Mouse (Mus musculus): Measurements from ENCODE around the gene Agtrap. TPM values are rescaled to one million over a fixed set of nuclear protein-coding genes. Genes with fewer than 3 reads are reported as not detected.
A peak's percentile ranks its signal among the peaks of the same experiment; 100 is the strongest.

Gene Agtrap
- polyA plus RNA-seq, 1 experiment from 2014 or later: 19.6 TPM

DNA sequence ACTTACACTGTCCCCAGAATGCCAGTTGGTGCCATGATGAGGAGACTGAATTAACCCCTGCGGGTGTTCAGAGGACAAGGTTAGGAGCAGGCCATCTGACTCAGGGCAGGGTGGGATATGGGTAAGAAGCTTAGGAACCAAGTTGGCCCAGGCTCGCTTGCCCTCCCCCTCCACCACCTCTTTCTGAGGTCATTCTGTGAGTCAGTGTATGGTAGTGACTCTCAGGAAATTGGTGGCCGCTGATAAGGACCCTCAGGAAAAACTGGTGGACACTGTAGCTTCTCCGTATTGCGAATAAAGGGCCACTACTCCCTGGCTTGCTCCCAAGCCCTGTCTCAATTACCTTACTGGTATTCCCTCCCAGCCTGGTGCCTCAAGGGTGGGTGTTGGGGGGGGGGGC is 21.4 kb upstream of the Agtrap start:
- H3K4me3 ChIP-seq (ENCODE audit: low read length): no peak overlapping the region
- no peaks in the 10 kb centered on the region for H3K27me3 ChIP-seq (replicated peaks; ENCODE audit: control insufficient read depth, insufficient read depth, low read length)
- peaks cover 7% of the 10 kb centered on the region; the same call in 1 of the 2 replicates for H3K4me1 ChIP-seq (ENCODE audit: control insufficient read depth, insufficient read depth, low read length)
- H3K27ac ChIP-seq (ENCODE audit: low read length): no peak overlapping the region
- H3K9me3 ChIP-seq (ENCODE audit: control insufficient read depth, low read length): no peaks in the 10 kb centered on the region
- 72% methylated on average over 5 of the region's 5 CpGs for WGBS
- no peak for ATAC-seq
- no peaks in the 10 kb centered on the region for H3K36me3 ChIP-seq (ENCODE audit: control insufficient read depth, insufficient read depth, low read length)
- no peak overlapping the region for H3K4me2 ChIP-seq (ENCODE audit: low read depth, low read length)
- no peak overlapping the region for H3K9ac ChIP-seq (ENCODE audit: low read depth, low read length)

DNA sequence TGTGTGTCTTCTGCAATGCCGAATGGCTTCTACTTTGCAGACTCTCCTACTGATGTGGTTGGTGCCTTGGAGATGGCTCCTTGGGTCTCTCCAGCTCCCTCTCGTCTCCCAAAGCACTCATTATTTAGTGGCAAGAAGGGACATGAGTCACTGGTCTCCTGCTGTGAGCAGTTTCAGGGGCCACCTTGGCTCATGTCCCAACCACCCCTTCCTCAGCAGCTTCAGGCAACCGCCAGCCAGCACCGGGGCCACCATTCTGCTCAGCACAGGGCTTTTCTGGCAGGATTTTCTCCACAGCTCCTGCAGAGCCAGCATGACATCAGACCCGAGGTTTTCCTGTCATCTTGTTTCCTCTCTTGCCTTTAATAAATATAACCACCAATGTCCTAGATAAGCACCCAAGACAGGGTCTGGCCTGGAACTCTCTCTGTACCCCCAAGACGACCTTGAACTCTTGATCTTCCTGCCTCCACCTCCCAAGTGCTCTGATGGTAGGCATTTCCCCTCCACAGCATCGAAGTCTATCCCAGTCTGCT is 20.8 kb upstream of the Agtrap start:
- Histone ChIP-seq H3K4me3 (ENCODE audit: low read length) (no peak overlapping the region), H3K27ac (ENCODE audit: low read length) (no peak overlapping the region), H3K27me3 (replicated peaks; ENCODE audit: control insufficient read depth, insufficient read depth, low read length) (no peaks in the 10 kb centered on the region), H3K4me2 (ENCODE audit: low read depth, low read length) (no peak overlapping the region), H3K4me1 (ENCODE audit: control insufficient read depth, insufficient read depth, low read length) (peaks cover 7% of the 10 kb centered on the region; the same call in 1 of the 2 replicates), H3K36me3 (ENCODE audit: control insufficient read depth, insufficient read depth, low read length) (no peaks in the 10 kb centered on the region), H3K9ac (ENCODE audit: low read depth, low read length) (no peak overlapping the region), H3K9me3 (ENCODE audit: control insufficient read depth, low read length) (no peaks in the 10 kb centered on the region)
- ATAC-seq: no peak
- WGBS: 55% methylated on average over 7 of the region's 7 CpGs

GRCm38 (mm10) chr4:148107621-148108291 is 19.9 kb upstream of the Agtrap start:
- Histone ChIP-seq H3K27ac (ENCODE audit: low read length) (no peak overlapping the region), H3K4me1 (ENCODE audit: control insufficient read depth, insufficient read depth, low read length) (peaks cover 7% of the 10 kb centered on the region; the same call in 1 of the 2 replicates), H3K4me3 (ENCODE audit: low read length) (no peak overlapping the region), H3K36me3 (ENCODE audit: control insufficient read depth, insufficient read depth, low read length) (no peaks in the 10 kb centered on the region), H3K9ac (ENCODE audit: low read depth, low read length) (no peak overlapping the region), H3K9me3 (ENCODE audit: control insufficient read depth, low read length) (no peaks in the 10 kb centered on the region), H3K4me2 (ENCODE audit: low read depth, low read length) (no peak overlapping the region), H3K27me3 (replicated peaks; ENCODE audit: control insufficient read depth, insufficient read depth, low read length) (no peaks in the 10 kb centered on the region)
- ATAC-seq: peak; percentile 17; the same call in 1 of the 2 replicates
- 39% methylated on average over 22 of the region's 22 CpGs for WGBS

DNA sequence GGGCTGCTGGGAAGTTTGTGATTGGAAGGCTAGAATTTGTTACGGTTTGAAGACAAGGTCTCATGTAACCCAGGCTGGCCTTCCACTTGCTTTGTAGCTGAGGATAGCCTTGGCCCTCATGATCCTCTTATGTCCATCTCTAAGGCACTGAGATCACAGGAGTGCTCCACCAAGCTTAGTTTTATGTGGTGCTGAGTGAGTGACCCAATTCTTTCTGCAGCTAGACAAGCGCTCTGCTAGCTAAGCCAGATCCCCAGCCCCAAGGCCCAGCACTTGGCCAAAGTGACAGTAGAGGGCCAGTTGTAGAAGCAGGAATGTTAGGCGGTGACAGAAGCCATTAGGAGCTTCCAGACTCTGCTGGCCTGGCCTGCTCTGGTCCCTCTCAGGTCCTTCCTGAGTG is 16.3 kb upstream of the Agtrap start:
- Histone ChIP-seq H3K27me3 (replicated peaks; ENCODE audit: control insufficient read depth, insufficient read depth, low read length) (no peaks in the 10 kb centered on the region), H3K4me3 (ENCODE audit: low read length) (no peak overlapping the region), H3K9ac (ENCODE audit: low read depth, low read length) (no peak overlapping the region), H3K4me1 (ENCODE audit: control insufficient read depth, insufficient read depth, low read length) (peaks cover 7% of the 10 kb centered on the region; the same call in 1 of the 2 replicates), H3K27ac (ENCODE audit: low read length) (no peak overlapping the region), H3K36me3 (ENCODE audit: control insufficient read depth, insufficient read depth, low read length) (no peaks in the 10 kb centered on the region), H3K9me3 (ENCODE audit: control insufficient read depth, low read length) (no peaks in the 10 kb centered on the region), H3K4me2 (ENCODE audit: low read depth, low read length) (no peak overlapping the region)
- ATAC-seq: no peak
- 85% methylated on average over 3 of the region's 3 CpGs for WGBS

DNA sequence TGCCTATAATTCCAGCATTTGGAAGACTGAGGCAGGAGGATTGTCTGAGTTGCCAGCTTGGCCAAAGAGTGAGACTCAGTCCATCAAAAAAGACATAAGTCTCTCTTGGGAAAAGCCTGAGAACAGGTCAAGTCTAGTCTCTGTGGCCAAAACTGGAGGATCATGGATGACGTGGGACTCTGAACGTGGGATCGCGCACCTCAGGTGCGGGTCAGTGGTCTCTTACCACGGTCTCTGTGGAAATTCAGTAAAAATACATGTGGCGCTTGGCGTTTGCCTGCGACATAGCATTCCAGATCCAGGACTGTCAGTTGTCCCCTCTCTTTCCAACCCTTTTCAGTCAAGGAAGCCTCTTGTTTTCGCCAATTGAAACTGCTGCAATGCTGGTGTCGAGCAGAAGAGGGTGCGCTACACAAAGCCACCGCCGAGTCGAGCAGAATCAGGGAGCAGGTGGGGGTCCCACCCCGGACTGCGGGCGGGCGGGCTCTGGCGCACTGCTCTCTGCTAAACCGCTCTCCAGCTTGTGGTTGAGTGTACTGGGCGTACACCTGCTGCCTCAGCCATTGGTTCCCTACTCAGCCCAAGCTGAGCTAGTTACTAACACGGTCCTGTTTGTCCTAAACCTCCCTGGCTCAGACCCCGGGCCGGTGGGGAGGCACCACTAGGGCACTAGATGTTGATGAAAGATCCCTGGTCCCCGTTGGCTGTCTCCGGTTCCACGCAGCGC is 14.1 kb upstream of the Agtrap start:
- 18% methylated on average over 29 of the region's 29 CpGs for WGBS
- Histone ChIP-seq H3K4me3 (ENCODE audit: low read length) (peak overlapping the region; percentile 31), H3K27me3 (replicated peaks; ENCODE audit: control insufficient read depth, insufficient read depth, low read length) (no peaks in the 10 kb centered on the region), H3K4me1 (ENCODE audit: control insufficient read depth, insufficient read depth, low read length) (no peaks in the 10 kb centered on the region), H3K9me3 (ENCODE audit: control insufficient read depth, low read length) (no peaks in the 10 kb centered on the region), H3K27ac (ENCODE audit: low read length) (no peak overlapping the region), H3K4me2 (ENCODE audit: low read depth, low read length) (peak overlapping the region; percentile 56), H3K36me3 (ENCODE audit: control insufficient read depth, insufficient read depth, low read length) (no peaks in the 10 kb centered on the region), H3K9ac (ENCODE audit: low read depth, low read length) (peak overlapping the region; percentile 63)
- peak; percentile 65 for ATAC-seq

DNA sequence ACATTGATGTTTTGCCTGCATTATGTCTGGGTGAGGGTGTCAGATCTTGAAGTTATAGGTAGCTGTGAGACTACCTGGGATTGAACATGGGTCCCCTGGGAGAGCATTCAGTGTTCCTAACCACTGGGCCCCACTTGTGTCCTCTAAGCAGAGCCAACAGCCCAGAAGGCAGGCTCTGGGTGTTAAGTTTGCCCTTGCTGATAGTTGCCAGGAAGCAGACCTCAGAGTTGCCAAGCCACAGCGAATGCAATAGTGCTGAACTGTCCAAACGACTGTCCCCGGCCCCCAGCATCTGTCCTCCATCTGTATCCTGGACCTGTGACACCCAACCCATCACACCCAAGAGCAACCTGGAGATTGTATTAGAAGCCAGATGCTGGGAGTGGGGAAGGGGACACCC is 10.8 kb upstream of the Agtrap start:
- ATAC-seq: no peak
- no peaks in the 10 kb centered on the region for H3K4me1 ChIP-seq (ENCODE audit: control insufficient read depth, insufficient read depth, low read length)
- 67% methylated on average over 3 of the region's 3 CpGs for WGBS

DNA sequence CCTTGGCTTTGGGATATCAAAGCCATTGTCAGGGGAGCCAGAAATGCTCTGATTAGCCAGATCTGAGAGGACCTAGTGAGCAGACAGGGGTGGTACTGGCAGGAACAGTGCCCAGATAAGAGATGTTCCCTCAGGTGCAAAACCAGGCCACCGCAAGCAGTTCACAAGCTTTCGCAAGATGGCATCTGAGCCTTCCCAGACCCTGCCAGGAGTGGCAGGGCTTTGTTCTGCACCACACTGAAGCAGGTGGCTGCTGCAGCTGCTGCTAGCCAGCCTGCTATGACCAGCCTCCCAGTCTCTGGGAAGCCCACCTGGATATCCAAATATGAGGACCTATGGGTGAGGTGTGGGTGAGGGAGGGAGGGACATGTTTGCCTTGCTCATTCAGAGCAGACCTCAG is 10.1 kb upstream of the Agtrap start:
- no peak overlapping the region for H3K27ac ChIP-seq (ENCODE audit: low read length)
- ATAC-seq: no peak
- 86% methylated on average over 2 of the region's 2 CpGs for WGBS
- no peak overlapping the region for H3K9ac ChIP-seq (ENCODE audit: low read depth, low read length)
- no peaks in the 10 kb centered on the region for H3K36me3 ChIP-seq (ENCODE audit: control insufficient read depth, insufficient read depth, low read length)
- no peak overlapping the region for H3K4me3 ChIP-seq (ENCODE audit: low read length)
- no peaks in the 10 kb centered on the region for H3K4me1 ChIP-seq (ENCODE audit: control insufficient read depth, insufficient read depth, low read length)
- no peaks in the 10 kb centered on the region for H3K27me3 ChIP-seq (replicated peaks; ENCODE audit: control insufficient read depth, insufficient read depth, low read length)
- no peak overlapping the region for H3K4me2 ChIP-seq (ENCODE audit: low read depth, low read length)
- no peaks in the 10 kb centered on the region for H3K9me3 ChIP-seq (ENCODE audit: control insufficient read depth, low read length)

More for the DNA sequence above, 10.8 kb upstream of the Agtrap start:
- H3K27me3 ChIP-seq (replicated peaks; ENCODE audit: control insufficient read depth, insufficient read depth, low read length): no peaks in the 10 kb centered on the region
- H3K36me3 ChIP-seq (ENCODE audit: control insufficient read depth, insufficient read depth, low read length): no peaks in the 10 kb centered on the region
- H3K4me3 ChIP-seq (ENCODE audit: low read length): no peak overlapping the region
- no peaks in the 10 kb centered on the region for H3K9me3 ChIP-seq (ENCODE audit: control insufficient read depth, low read length)
- no peak overlapping the region for H3K9ac ChIP-seq (ENCODE audit: low read depth, low read length)
- no peak overlapping the region for H3K4me2 ChIP-seq (ENCODE audit: low read depth, low read length)
- H3K27ac ChIP-seq (ENCODE audit: low read length): no peak overlapping the region

- Histone ChIP-seq H3K9me3 (ENCODE audit: control insufficient read depth, low read length) (no peaks in the 10 kb centered on the region), H3K27ac (ENCODE audit: low read length) (no peak overlapping the region), H3K4me1 (ENCODE audit: control insufficient read depth, insufficient read depth, low read length) (no peaks in the 10 kb centered on the region), H3K36me3 (ENCODE audit: control insufficient read depth, insufficient read depth, low read length) (no peaks in the 10 kb centered on the region), H3K27me3 (replicated peaks; ENCODE audit: control insufficient read depth, insufficient read depth, low read length) (no peaks in the 10 kb centered on the region), H3K4me3 (ENCODE audit: low read length) (no peak overlapping the region), H3K9ac (ENCODE audit: low read depth, low read length) (no peak overlapping the region), H3K4me2 (ENCODE audit: low read depth, low read length) (no peak overlapping the region)
- WGBS: 76% methylated on average over 4 of the region's 4 CpGs
- ATAC-seq: no peak
These were observed 7.2 kb upstream of the Agtrap start for GRCm38 (mm10) chr4:148095081-148095480.

- no peaks in the 10 kb centered on the region for H3K27me3 ChIP-seq (replicated peaks; ENCODE audit: control insufficient read depth, insufficient read depth, low read length)
- no peak for ATAC-seq
- H3K27ac ChIP-seq (ENCODE audit: low read length): no peak overlapping the region
- H3K4me1 ChIP-seq (ENCODE audit: control insufficient read depth, insufficient read depth, low read length): no peaks in the 10 kb centered on the region
- WGBS: 92% methylated on average over 5 of the region's 5 CpGs
- H3K36me3 ChIP-seq (ENCODE audit: control insufficient read depth, insufficient read depth, low read length): no peaks in the 10 kb centered on the region
- H3K4me3 ChIP-seq (ENCODE audit: low read length): no peak overlapping the region
- no peaks in the 10 kb centered on the region for H3K9me3 ChIP-seq (ENCODE audit: control insufficient read depth, low read length)
- no peak overlapping the region for H3K9ac ChIP-seq (ENCODE audit: low read depth, low read length)
- H3K4me2 ChIP-seq (ENCODE audit: low read depth, low read length): no peak overlapping the region
These were observed 6.3 kb upstream of the Agtrap start for GRCm38 (mm10) chr4:148094161-148094560.

All from intestine, embryonic 16.5 days (tissue).